Mouse (Mus musculus) kidney, embryonic 16.5 days (tissue): ENCODE results near the gene Cnot6. TPM values are rescaled to one million over a fixed set of nuclear protein-coding genes. Genes with fewer than 3 reads are reported as not detected.

Experiments
- ATAC-seq: fragments of 200-750 bp; cut with Nextera tagmentation; 2 replicates; pipeline ENCODE4 v1.8.0; 2017; ENCODE audit warnings: moderate TSS enrichment; ENCODE audit not compliant: low FRiP score, low TSS enrichment
- H3K27ac ChIP-seq: fragments of 300-500 bp; sonication (generic); 2 replicates; pipeline ENCODE4 v1.5.1; 2014; ENCODE audit warnings: low read length
- H3K27me3 ChIP-seq: fragments of 300-500 bp; sonication (generic); 2 replicates; pipeline ENCODE4 v1.6.1; 2014; ENCODE audit warnings: low read length, control low read depth, mixed read lengths; ENCODE audit not compliant: insufficient read depth
- H3K36me3 ChIP-seq: fragments of 300-500 bp; sonication (generic); 2 replicates; pipeline ENCODE4 v1.6.1; 2014; ENCODE audit warnings: low read length, control low read depth, mixed read lengths; ENCODE audit not compliant: insufficient read depth
- H3K4me1 ChIP-seq: fragments of 300-500 bp; sonication (generic); 2 replicates; pipeline ENCODE4 v1.6.1; 2014; ENCODE audit warnings: low read length, control low read depth, mixed read lengths; ENCODE audit not compliant: insufficient read depth
- H3K4me2 ChIP-seq: fragments of 300-500 bp; sonication (generic); replicated peaks from 2 replicates; pipeline ENCODE4 v1.6.1; 2014; ENCODE audit warnings: low read depth, low read length
- H3K4me3 ChIP-seq: fragments of 300-500 bp; sonication (generic); 2 replicates; pipeline ENCODE4 v1.5.1; 2014; ENCODE audit warnings: mild to moderate bottlenecking, low read length
- H3K9ac ChIP-seq: fragments of 300-500 bp; sonication (generic); replicated peaks from 2 replicates; pipeline ENCODE4 v1.6.1; 2014; ENCODE audit warnings: low read length
- H3K9me3 ChIP-seq: fragments of 300-500 bp; sonication (generic); 2 replicates; pipeline ENCODE4 v1.6.1; 2016; ENCODE audit warnings: low read length, control low read depth
- WGBS: fragments of 180-500 bp; shearing (Covaris S2); extraction: QIAGEN DNeasy Blood & Tissue Kit; methylation state at CpG from one replicate; pipeline ENCODE4 v1.1.7; 2014; 5-methylcytosine and 5-hydroxymethylcytosine counted together
- polyA plus RNA-seq: library from polyadenylated mRNA; unstranded; fragments of >200 nt; fragmentation: Nextera tagmentation; extraction: Ambion mirVana; gene quantifications from 2 replicates; pipeline ENCODE4 v1.2.1, GENCODE M21; 2015

The Cnot6 gene
- polyA plus RNA-seq: 53.7 and 65.7 TPM in 2 replicates

DNA sequence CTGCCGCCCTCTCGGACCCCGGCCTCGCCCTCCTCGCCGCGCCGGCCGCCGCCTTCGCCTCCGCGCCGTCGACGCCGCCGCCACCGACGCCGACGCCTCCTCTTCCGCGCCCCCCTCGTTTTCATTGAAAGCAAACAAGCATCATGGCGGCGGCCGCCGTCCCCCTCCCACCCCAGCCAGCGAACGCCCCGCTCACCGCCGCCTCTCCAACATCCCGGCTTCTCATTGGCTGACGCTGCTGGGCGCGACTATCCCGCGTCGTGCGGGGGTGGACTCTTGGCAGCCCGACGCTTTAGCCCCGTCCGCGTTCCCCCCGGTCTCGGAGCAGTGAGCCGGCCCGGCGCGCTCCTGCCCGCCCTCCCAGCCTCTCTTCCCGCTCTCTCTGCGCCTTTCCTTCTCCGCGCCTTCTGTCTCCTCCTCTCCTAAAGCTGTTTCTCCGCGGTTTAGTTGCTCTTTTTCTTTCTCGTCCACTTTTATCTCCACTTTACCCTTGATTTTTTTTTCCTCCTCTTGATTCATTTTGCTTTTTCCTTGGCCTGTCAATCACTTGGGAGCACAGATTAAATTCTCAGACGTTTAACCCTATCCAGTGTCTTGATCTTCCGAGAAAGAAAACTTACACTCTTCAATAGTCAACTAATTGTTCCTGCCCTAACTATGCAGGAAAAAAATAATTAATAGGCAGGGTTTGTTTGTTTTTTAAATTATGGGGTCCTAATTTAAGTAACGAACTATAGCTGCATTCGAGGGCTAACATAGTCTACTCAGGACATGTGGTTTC lies at the start of gene Cnot6:
Gene Cnot6 (minus strand): TSS at position 169 of the 781 bp plus-strand sequence.
- no peaks in the 10 kb centered on the region for H3K27me3 ChIP-seq
- no peaks in the 10 kb centered on the region for H3K36me3 ChIP-seq
- H3K27ac ChIP-seq: peak within 1 kb of the TSS; percentile 94
- H3K4me1 ChIP-seq: peaks cover 32% of the 10 kb centered on the region
- 0% methylated on average over 46 of the region's 65 CpGs for WGBS
- peak within 1 kb of the TSS; percentile 72 for H3K4me2 ChIP-seq
- H3K4me3 ChIP-seq: peak within 1 kb of the TSS; percentile 95
- ATAC-seq: peak; percentile 97
- no peaks in the 10 kb centered on the region for H3K9me3 ChIP-seq
- peak within 1 kb of the TSS; percentile 99 for H3K9ac ChIP-seq

DNA sequence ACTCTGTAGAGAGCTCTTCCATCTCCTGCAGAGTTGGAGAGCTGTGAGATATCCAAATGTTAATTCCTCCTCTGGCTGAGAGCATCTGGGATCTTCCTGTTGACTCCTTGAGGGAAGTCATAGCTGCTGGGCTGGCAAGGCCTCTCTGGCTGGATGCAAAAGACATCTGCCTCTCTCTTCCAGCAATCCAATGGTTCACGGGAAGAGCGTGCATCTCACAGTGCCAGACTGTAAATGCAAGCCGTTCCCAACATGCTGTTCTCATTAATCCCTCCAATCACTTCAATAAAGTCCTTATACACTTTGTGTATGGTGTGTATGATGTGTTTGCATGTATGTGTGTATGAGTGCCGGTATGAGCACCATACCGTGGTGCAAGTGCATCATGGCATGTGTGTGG lies 48.6 kb upstream of the Cnot6 start:
- ATAC-seq: no peak
- WGBS: 90% methylated on average over 5 of the region's 5 CpGs
- Histone ChIP-seq H3K9me3 (no peaks in the 10 kb centered on the region), H3K4me1 (peaks cover 19% of the 10 kb centered on the region), H3K27ac (no peak overlapping the region), H3K27me3 (no peaks in the 10 kb centered on the region), H3K36me3 (no peaks in the 10 kb centered on the region), H3K9ac (no peak overlapping the region), H3K4me3 (no peak overlapping the region), H3K4me2 (no peak overlapping the region)

DNA sequence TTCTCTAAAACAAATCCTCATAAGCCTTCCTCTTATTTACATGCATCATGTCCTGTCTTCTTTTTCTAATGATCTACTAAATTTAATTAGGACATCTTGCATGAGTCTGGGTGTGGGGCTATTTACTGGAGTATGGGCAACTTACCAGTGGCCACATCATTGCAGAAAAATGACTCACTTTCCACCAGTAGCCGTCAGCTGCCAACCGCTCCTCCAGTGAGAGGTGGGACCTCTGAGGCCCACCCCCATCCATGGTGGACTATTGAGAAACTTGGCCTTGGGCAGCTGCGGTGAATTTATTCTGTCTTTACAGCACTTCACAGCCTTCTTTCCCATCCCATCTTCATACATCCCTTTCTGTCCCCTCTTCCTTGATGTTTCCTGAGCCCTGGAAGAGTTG lies 45.6 kb upstream of the Cnot6 start:
- H3K27me3 ChIP-seq: no peaks in the 10 kb centered on the region
- H3K4me1 ChIP-seq: peaks cover 3% of the 10 kb centered on the region; the same call in 1 of the 2 replicates
- no peak for ATAC-seq
- no peak overlapping the region for H3K27ac ChIP-seq
- H3K36me3 ChIP-seq: no peaks in the 10 kb centered on the region
- no peak overlapping the region for H3K4me3 ChIP-seq
- H3K9me3 ChIP-seq: no peaks in the 10 kb centered on the region
- no peak overlapping the region for H3K9ac ChIP-seq
- WGBS: 91% methylated on average over 3 of the region's 3 CpGs
- H3K4me2 ChIP-seq: no peak overlapping the region

DNA sequence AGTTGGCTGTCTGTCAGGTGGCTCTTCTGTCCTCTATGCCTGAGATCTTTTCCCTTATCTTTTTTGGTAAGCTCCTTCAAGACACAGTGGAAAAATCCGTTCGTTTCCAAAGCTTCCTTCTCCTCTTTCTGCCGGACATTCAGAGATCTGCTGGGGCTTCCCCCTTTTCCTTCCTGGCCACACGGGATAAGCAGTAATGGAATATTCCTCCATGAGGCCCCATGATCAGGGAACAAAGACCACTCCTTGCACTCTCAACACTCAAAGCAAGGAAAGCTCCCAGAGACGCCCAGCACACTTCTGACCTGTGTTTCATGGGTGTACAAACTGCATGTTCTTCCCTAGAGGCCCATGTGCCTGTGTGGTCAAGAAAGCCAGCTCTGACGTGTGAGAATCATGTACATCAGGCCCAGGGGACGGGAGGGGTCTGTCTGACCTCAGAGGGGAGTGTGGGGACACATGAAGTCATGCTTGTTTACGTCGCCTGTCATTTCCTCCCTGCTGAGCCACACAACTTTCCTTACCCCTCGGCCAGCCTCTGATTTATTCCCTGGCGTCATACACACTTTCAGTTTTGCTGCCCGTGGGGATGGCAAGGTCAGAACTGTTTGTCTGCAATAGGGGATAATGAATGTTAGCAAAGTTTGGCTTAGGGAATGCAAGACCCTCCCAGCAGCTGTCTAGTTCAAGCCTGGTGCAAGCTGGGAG lies 42.6 kb upstream of the Cnot6 start:
- no peak overlapping the region for H3K27ac ChIP-seq
- ATAC-seq: peak; percentile 51; the same call in 1 of the 2 replicates

DNA sequence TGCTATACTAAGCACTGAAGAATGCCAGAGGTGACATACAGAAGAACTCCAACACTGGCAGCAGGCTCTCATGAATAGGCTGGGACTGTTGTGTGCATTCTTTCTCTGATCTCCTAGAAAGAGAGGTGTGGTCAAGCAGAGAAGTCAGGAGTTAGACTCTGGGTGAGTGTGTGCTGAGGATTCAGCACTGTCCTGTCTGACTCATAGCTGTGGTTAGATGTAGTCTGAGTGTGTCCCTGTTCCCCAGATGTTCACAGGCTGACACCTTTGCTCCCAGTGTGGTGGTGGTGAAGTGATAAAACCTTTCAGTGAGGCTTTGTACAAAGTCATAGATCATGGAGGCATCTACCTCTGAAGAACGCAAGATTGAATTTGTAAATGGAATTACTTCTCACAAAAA lies 34.2 kb upstream of the Cnot6 start:
- Histone ChIP-seq H3K9me3 (peaks cover 9% of the 10 kb centered on the region; the same call in 1 of the 2 replicates), H3K27ac (no peak overlapping the region), H3K9ac (no peak overlapping the region), H3K36me3 (no peaks in the 10 kb centered on the region), H3K4me3 (no peak overlapping the region), H3K4me1 (no peaks in the 10 kb centered on the region), H3K4me2 (no peak overlapping the region), H3K27me3 (no peaks in the 10 kb centered on the region)
- 93% methylated on average over 1 of the region's 1 CpGs for WGBS
- no peak for ATAC-seq

More for the DNA sequence above, 42.6 kb upstream of the Cnot6 start:
- no peaks in the 10 kb centered on the region for H3K27me3 ChIP-seq
- H3K9ac ChIP-seq: no peak overlapping the region
- WGBS: 30% methylated on average over 12 of the region's 12 CpGs
- H3K4me2 ChIP-seq: no peak overlapping the region
- 0 out of 2 replicates have a peak, but pooled peaks cover 3% of the 10 kb centered on the region for H3K4me1 ChIP-seq
- no peaks in the 10 kb centered on the region for H3K9me3 ChIP-seq
- no peak overlapping the region for H3K4me3 ChIP-seq
- no peaks in the 10 kb centered on the region for H3K36me3 ChIP-seq

DNA sequence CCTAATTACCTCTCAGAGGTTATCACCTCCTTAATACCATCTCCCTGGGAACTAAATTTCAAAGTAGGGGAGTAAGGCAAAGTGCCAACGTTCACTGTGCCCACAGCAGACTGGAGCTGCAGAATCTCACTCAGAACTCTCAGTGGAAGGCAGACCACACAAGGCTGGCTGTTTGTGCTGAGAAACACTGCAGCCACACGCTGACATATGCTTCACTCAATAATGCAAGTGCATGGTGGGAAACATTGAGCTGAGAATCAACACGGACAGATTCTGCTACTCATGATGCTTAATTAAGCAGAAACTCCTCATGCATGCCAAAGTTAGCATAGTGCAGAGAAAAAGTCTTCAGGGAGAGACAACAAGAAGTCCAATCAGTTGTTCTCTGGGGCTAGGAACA lies 33.3 kb upstream of the Cnot6 start:
- no peak for ATAC-seq
- H3K4me3 ChIP-seq: no peak overlapping the region
- no peak overlapping the region for H3K9ac ChIP-seq
- 79% methylated on average over 3 of the region's 3 CpGs for WGBS
- no peak overlapping the region for H3K27ac ChIP-seq
- H3K4me1 ChIP-seq: no peaks in the 10 kb centered on the region
- H3K9me3 ChIP-seq: peaks cover 9% of the 10 kb centered on the region; the same call in 1 of the 2 replicates
- H3K36me3 ChIP-seq: no peaks in the 10 kb centered on the region
- H3K27me3 ChIP-seq: no peaks in the 10 kb centered on the region
- H3K4me2 ChIP-seq: no peak overlapping the region

DNA sequence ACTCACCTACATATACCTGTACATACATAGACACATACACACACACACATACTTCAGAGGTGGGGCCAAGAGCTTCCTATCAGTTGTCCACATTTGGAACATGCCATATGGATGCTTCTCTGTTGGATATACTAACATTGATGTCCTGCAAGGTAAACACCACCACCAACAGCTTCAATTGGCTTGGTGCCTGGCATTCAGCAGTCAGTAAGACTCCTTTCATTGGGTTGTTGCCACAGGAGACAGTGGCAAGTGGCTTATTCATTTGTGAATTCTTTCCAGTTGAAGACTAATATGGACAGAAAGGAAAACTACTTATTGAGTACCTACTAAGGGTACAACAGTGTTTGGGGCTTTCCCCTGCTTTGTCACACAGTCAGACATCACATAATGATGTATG lies 32.5 kb upstream of the Cnot6 start:
- H3K4me3 ChIP-seq: no peak overlapping the region
- no peak overlapping the region for H3K27ac ChIP-seq
- no peak overlapping the region for H3K9ac ChIP-seq
- peaks cover 9% of the 10 kb centered on the region; the same call in 1 of the 2 replicates for H3K9me3 ChIP-seq
- no peak for ATAC-seq
- H3K36me3 ChIP-seq: no peaks in the 10 kb centered on the region
- H3K4me1 ChIP-seq: no peaks in the 10 kb centered on the region
- no peak overlapping the region for H3K4me2 ChIP-seq
- H3K27me3 ChIP-seq: no peaks in the 10 kb centered on the region

DNA sequence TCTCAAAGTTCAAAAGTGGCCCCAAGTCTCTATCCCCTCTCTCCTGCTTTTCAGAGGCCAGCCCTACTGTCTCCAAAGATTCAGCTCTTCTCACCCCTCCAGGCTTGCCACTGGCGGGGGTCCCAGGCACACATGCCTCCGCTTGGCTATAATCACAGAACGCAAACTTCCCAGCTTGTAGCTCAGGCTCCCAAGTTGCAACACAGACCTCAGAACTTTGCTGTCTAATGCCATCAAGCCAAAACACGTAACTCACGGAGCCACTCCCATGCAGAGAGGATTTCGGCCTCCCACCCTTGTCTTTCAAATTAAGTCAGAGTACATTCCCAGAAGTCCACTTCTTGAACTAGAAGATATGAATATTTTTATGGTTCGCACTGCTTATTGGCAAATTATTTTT lies 31.1 kb upstream of the Cnot6 start:
- 0 out of 2 replicates have a peak, but pooled peaks cover 4% of the 10 kb centered on the region for H3K9me3 ChIP-seq
- no peak overlapping the region for H3K27ac ChIP-seq
- H3K9ac ChIP-seq: no peak overlapping the region
- H3K36me3 ChIP-seq: no peaks in the 10 kb centered on the region
- no peak for ATAC-seq
- no peaks in the 10 kb centered on the region for H3K4me1 ChIP-seq
- no peak overlapping the region for H3K4me2 ChIP-seq
- H3K27me3 ChIP-seq: no peaks in the 10 kb centered on the region
- 87% methylated on average over 7 of the region's 7 CpGs for WGBS
- no peak overlapping the region for H3K4me3 ChIP-seq

DNA sequence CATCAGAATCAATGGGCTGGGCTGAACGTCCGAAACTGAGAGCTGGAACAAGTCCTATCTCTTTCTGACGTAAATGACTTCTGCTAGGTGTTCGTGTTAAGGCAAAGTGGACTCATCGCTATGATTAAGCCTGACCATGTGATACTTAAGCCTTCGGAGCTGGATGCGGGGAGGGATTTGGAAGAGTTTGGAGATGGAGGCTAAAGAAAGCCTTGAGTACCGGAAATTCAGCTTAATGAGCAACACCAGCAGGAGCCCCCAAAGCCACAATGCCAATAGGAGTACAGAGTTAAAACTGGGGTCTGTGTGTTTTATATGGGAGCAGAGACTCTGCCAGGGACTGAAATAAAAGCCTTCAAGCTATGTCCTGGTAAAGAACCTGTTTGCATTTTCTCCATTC lies 29.7 kb upstream of the Cnot6 start:
- no peaks in the 10 kb centered on the region for H3K36me3 ChIP-seq
- no peak overlapping the region for H3K9ac ChIP-seq
- H3K4me2 ChIP-seq: no peak overlapping the region
- ATAC-seq: no peak
- no peak overlapping the region for H3K27ac ChIP-seq
- no peaks in the 10 kb centered on the region for H3K4me1 ChIP-seq
- no peak overlapping the region for H3K4me3 ChIP-seq
- no peaks in the 10 kb centered on the region for H3K27me3 ChIP-seq
- H3K9me3 ChIP-seq: no peaks in the 10 kb centered on the region
- WGBS: 86% methylated on average over 8 of the region's 8 CpGs

DNA sequence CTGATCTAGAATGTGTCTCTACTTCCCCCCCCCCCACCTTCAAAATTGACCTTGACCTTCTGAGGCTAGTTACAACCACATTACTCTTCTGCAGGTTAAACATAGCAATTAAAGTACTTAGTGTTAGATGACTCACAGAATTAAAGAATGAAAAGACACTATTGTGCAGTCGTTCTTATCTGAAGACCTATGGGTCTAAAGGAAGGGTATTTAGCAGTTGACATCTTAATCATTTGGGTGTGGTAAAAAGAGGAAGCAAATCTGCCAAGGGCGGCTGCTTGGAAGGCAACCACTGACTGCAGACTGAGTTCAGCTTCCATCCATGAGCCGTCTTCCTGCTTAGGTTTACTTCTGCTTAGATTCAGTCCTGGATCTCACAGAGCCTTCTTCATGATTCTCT lies 27.3 kb upstream of the Cnot6 start:
- Histone ChIP-seq H3K36me3 (no peaks in the 10 kb centered on the region), H3K4me1 (no peaks in the 10 kb centered on the region), H3K27ac (no peak overlapping the region), H3K27me3 (no peaks in the 10 kb centered on the region), H3K4me3 (no peak overlapping the region), H3K9me3 (no peaks in the 10 kb centered on the region), H3K4me2 (no peak overlapping the region), H3K9ac (no peak overlapping the region)
- WGBS: 68% methylated on average over 3 of the region's 3 CpGs
- no peak for ATAC-seq
